Comparison of ENCODE assay signal across 9 mouse cellular contexts in genomic region chr10:111721068-111721467, GRCm38 (mm10).
DNase-seq lines count a peak whose midpoint lies in the region; ATAC-seq lines count a peak whose summit lies in the region.
"Had no signal": no experiment of that assay in that cellular context is flagged by ENCODE, and none has a peak within 500 bp of the region (broad histone marks: within the 10 kb centered on the region; RNA-seq: fewer than 3 reads in every experiment).

No protein-coding gene starts in this region.

- H3K36me3 ChIP-seq in liver, embryonic 15.5 days (replicated peaks): no peaks in the 10 kb centered on the region
- no peaks in the 10 kb centered on the region for H3K36me3 ChIP-seq in liver, embryonic 12.5 days
- H3K36me3 ChIP-seq in heart, embryonic 14.5 days (ENCODE audit: control insufficient read depth, insufficient read depth, low read length): no peaks in the 10 kb centered on the region
- H3K36me3 ChIP-seq in limb, embryonic 10.5 days: no peaks in the 10 kb centered on the region
- H3K36me3 ChIP-seq: forebrain, embryonic 10.5 days had no signal

- H3K9me3 ChIP-seq in liver, embryonic 15.5 days (replicated peaks): no peaks in the 10 kb centered on the region
- no peaks in the 10 kb centered on the region for H3K9me3 ChIP-seq in liver, embryonic 12.5 days (replicated peaks)
- no peaks in the 10 kb centered on the region for H3K9me3 ChIP-seq in heart, embryonic 14.5 days (ENCODE audit: control insufficient read depth, low read length)
- H3K9me3 ChIP-seq in limb, embryonic 10.5 days (replicated peaks): no peaks in the 10 kb centered on the region
- H3K9me3 ChIP-seq: forebrain, embryonic 10.5 days had no signal

- no peak overlapping the region for H3K4me3 ChIP-seq in liver, embryonic 15.5 days (replicated peaks)
- no peak overlapping the region for H3K4me3 ChIP-seq in liver, embryonic 12.5 days
- no peak overlapping the region for H3K4me3 ChIP-seq in heart, embryonic 14.5 days (ENCODE audit: control insufficient read depth in 1 of 2, insufficient read depth in 1 of 2, low read depth in 1 of 2, low read length in 2 of 2)
- H3K4me3 ChIP-seq in limb, embryonic 10.5 days: no peak overlapping the region
- H3K4me3 ChIP-seq: forebrain, embryonic 10.5 days had no signal

- peak; percentile 10 for DNase-seq in adrenal gland, postnatal 14 days
- no peak for DNase-seq in adrenal gland, postnatal 4 days (ENCODE audit: low spot score in 2 of 2)
- DNase-seq in right cerebral cortex, postnatal 4 days: no peak
- no peak for DNase-seq in limb, embryonic 10.5 days (ENCODE audit: low spot score)

- WGBS in liver, embryonic 15.5 days (ENCODE audit: insufficient replicate concordance): 21% methylated on average over 5 of the region's 5 CpGs
- 14% methylated on average over 5 of the region's 5 CpGs for WGBS in liver, embryonic 12.5 days (ENCODE audit: insufficient replicate concordance)
- WGBS in heart, embryonic 14.5 days: 34% methylated on average over 5 of the region's 5 CpGs
- 88% methylated on average over 5 of the region's 5 CpGs for WGBS in limb, embryonic 10.5 days

- 0 out of 2 replicates have a peak, but pooled peaks have one; percentile 15 for ATAC-seq in liver, embryonic 15.5 days (ENCODE audit: insufficient read depth)
- ATAC-seq in liver, embryonic 12.5 days: no peak
- ATAC-seq in heart, embryonic 14.5 days (ENCODE audit: insufficient number of reproducible peaks, insufficient read depth, low FRiP score, low read depth): peak; percentile 61; the same call in 1 of the 2 replicates
- peak; percentile 40; the same call in 1 of the 2 replicates for ATAC-seq in monocyte, adult 5-6 weeks (replicated peaks; ENCODE audit: insufficient number of reproducible peaks, low FRiP score, low TSS enrichment, poor library complexity, severe bottlenecking)

- no peak overlapping the region for H3K4me2 ChIP-seq in liver, embryonic 15.5 days
- H3K4me2 ChIP-seq in liver, embryonic 12.5 days: no peak overlapping the region
- H3K4me2 ChIP-seq in heart, embryonic 14.5 days (ENCODE audit: low read length): no peak overlapping the region

- H3K4me1 ChIP-seq in liver, embryonic 15.5 days (replicated peaks): no peaks in the 10 kb centered on the region
- H3K4me1 ChIP-seq in liver, embryonic 12.5 days: no peaks in the 10 kb centered on the region
- H3K4me1 ChIP-seq in heart, embryonic 14.5 days (ENCODE audit: control insufficient read depth in 2 of 2, insufficient read depth in 2 of 2, low read length in 2 of 2): peaks cover 10 to 26% of the 10 kb centered on the region in 2 experiments
- H3K4me1 ChIP-seq in limb, embryonic 10.5 days: peaks cover 13% of the 10 kb centered on the region

- no peak overlapping the region for H3K9ac ChIP-seq in liver, embryonic 15.5 days
- H3K9ac ChIP-seq in liver, embryonic 12.5 days: no peak overlapping the region
- peak overlapping the region; percentile 16; the same call in 1 of the 2 replicates for H3K9ac ChIP-seq in heart, embryonic 14.5 days (ENCODE audit: low read length)

- H3K27me3 ChIP-seq in liver, embryonic 15.5 days: no peaks in the 10 kb centered on the region
- H3K27me3 ChIP-seq in liver, embryonic 12.5 days (replicated peaks): no peaks in the 10 kb centered on the region
- H3K27me3 ChIP-seq in heart, embryonic 14.5 days (ENCODE audit: control insufficient read depth, insufficient read depth, low read length): no peaks in the 10 kb centered on the region
- H3K27me3 ChIP-seq in limb, embryonic 10.5 days (ENCODE audit: low read depth, poor library complexity, severe bottlenecking): no peaks in the 10 kb centered on the region

- no peak overlapping the region for H3K27ac ChIP-seq in liver, embryonic 15.5 days (replicated peaks)
- no peak overlapping the region for H3K27ac ChIP-seq in liver, embryonic 12.5 days
- peak overlapping the region; percentile 63 to 77 for H3K27ac ChIP-seq in heart, embryonic 14.5 days (replicated peaks in 1 of 2; ENCODE audit: control insufficient read depth in 1 of 2, insufficient read depth in 1 of 2, low read depth in 2 of 2, low read length in 2 of 2)
- no peak overlapping the region for H3K27ac ChIP-seq in limb, embryonic 10.5 days
- H3K27ac ChIP-seq: forebrain, embryonic 10.5 days had no signal

Comparison
In these comparisons a context has a peak if more than half of its experiments do, and no peak if none do; other contexts are left out.
1. H3K27ac ChIP-seq: peak in heart, embryonic 14.5 days (2 of 2); none in liver, embryonic 15.5 days (single experiment), liver, embryonic 12.5 days (single experiment) and limb, embryonic 10.5 days (single experiment).